Mouse (Mus musculus) midbrain, postnatal 0 days (tissue): ENCODE results near the gene Dusp13. TPM values are rescaled to one million over a fixed set of nuclear protein-coding genes. Genes with fewer than 3 reads are reported as not detected.

Experiments used
- ATAC-seq: fragments of 200-750 bp; cut with Nextera tagmentation; 2 replicates; pipeline ENCODE4 v1.8.0; 2017; ENCODE audit warnings: moderate number of reproducible peaks, mild to moderate bottlenecking, moderate TSS enrichment, moderate library complexity; ENCODE audit not compliant: low FRiP score
- DNase-seq: peaks from one replicate; pipeline ENCODE4 v3.0.0-alpha.2; 2015; ENCODE audit warnings: low spot score
- H3K27ac ChIP-seq: fragments of 300-500 bp; sonication (generic); 2 replicates; pipeline ENCODE4 v1.5.1; 2014; ENCODE audit warnings: low read depth, mild to moderate bottlenecking, low read length, mixed read lengths
- H3K27me3 ChIP-seq: fragments of 300-500 bp; sonication (generic); 2 replicates; pipeline ENCODE4 v1.6.1; 2014; ENCODE audit warnings: low read length, control low read depth, mixed read lengths; ENCODE audit not compliant: insufficient read depth
- H3K36me3 ChIP-seq: fragments of 300-500 bp; sonication (generic); 2 replicates; pipeline ENCODE4 v1.6.1; 2014; ENCODE audit warnings: low read length, control low read depth, mixed read lengths; ENCODE audit not compliant: insufficient read depth
- H3K4me1 ChIP-seq: fragments of 300-500 bp; sonication (generic); 2 replicates; pipeline ENCODE4 v1.6.1; 2014; ENCODE audit warnings: mild to moderate bottlenecking, control low read depth, antibody characterized with exemption, low read length, mixed read lengths; ENCODE audit not compliant: insufficient read depth
- H3K4me2 ChIP-seq: fragments of 300-500 bp; sonication (generic); 2 replicates; pipeline ENCODE4 v1.6.1; 2014; ENCODE audit warnings: low read depth, mild to moderate bottlenecking, low read length, mixed read lengths; ENCODE audit not compliant: poor library complexity, severe bottlenecking
- H3K4me3 ChIP-seq: fragments of 300-500 bp; sonication (generic); 2 replicates; pipeline ENCODE4 v1.5.1; 2014; ENCODE audit warnings: low read depth, mild to moderate bottlenecking, low read length, moderate library complexity
- H3K9ac ChIP-seq: fragments of 300-500 bp; sonication (generic); replicated peaks from 2 replicates; pipeline ENCODE4 v1.6.1; 2014; ENCODE audit warnings: mild to moderate bottlenecking, low read length, moderate library complexity, mixed read lengths; ENCODE audit not compliant: poor library complexity, severe bottlenecking
- H3K9me3 ChIP-seq: fragments of 300-500 bp; sonication (generic); 2 replicates; pipeline ENCODE4 v1.6.1; 2016; ENCODE audit warnings: low read length, control low read depth
- CTCF ChIP-seq: IDR thresholded peaks from 2 replicates; pipeline ENCODE4 v1.5.1; 2016; ENCODE audit warnings: antibody characterized with exemption, mild to moderate bottlenecking
- WGBS: fragments of 180-500 bp; shearing (Covaris S2); extraction: QIAGEN DNeasy Blood & Tissue Kit; methylation state at CpG from one replicate; pipeline ENCODE4 v1.1.7; 2014; 5-methylcytosine and 5-hydroxymethylcytosine counted together
- polyA plus RNA-seq: library from polyadenylated mRNA; unstranded; fragments of >200 nt; fragmentation: Nextera tagmentation; extraction: Ambion mirVana; gene quantifications from 2 replicates; pipeline ENCODE4 v1.2.1, GENCODE M21; 2015
- total RNA-seq: library from RNA; depleted of rRNA; stranded (reverse); fragments of >200 nt; gene quantifications from 2 replicates; pipeline ENCODE4 v1.2.3, GENCODE M21; 2014

The Dusp13 gene
- total and polyA plus RNA-seq, 2 experiments from 2014 or later, result not detected

GRCm38 (mm10) chr14:21750008-21750880, 737 bp downstream of the Dusp13 start, which contains the start of gene Samd8:
Samd8 (plus strand) TSS chr14:21750531.
- DNase-seq (peak; percentile 91), ATAC-seq (peak; percentile 90)
- Histone ChIP-seq H3K4me3 (peak within 1 kb of the TSS; percentile 88), H3K9ac (peak within 1 kb of the TSS; percentile 98), H3K4me2 (peak within 1 kb of the TSS; percentile 61), H3K4me1 (no peaks in the 10 kb centered on the region), H3K27me3 (no peaks in the 10 kb centered on the region), H3K27ac (peak within 1 kb of the TSS; percentile 91), H3K9me3 (no peaks in the 10 kb centered on the region), H3K36me3 (no peaks in the 10 kb centered on the region)
- WGBS, result 7% methylated on average over 50 of the region's 52 CpGs
- TF ChIP-seq CTCF, result no peak

- H3K4me2 ChIP-seq, result no peak overlapping the region
- DNase-seq, result peak; percentile 44
- H3K4me3 ChIP-seq, result no peak overlapping the region
- no peaks in the 10 kb centered on the region for H3K27me3 ChIP-seq
- no peak overlapping the region for H3K27ac ChIP-seq
- H3K9me3 ChIP-seq, result no peaks in the 10 kb centered on the region
- 41% methylated on average over 15 of the region's 15 CpGs for WGBS
- H3K9ac ChIP-seq, result no peak overlapping the region
- ATAC-seq, result no peak
- TF ChIP-seq CTCF, result peak; percentile 68
- H3K36me3 ChIP-seq, result no peaks in the 10 kb centered on the region
- H3K4me1 ChIP-seq, result no peaks in the 10 kb centered on the region
Measured at GRCm38 (mm10) chr14:21748142-21748870, 2.7 kb downstream of the Dusp13 start.

- no peak for ATAC-seq
- no peak for TF ChIP-seq CTCF
- 0 out of 2 replicates have a peak, but pooled peaks cover under 1% of the 10 kb centered on the region for H3K27me3 ChIP-seq
- no peaks in the 10 kb centered on the region for H3K36me3 ChIP-seq
- no peak for DNase-seq
- H3K9me3 ChIP-seq, result no peaks in the 10 kb centered on the region
- H3K27ac ChIP-seq, result no peak overlapping the region
- no peaks in the 10 kb centered on the region for H3K4me1 ChIP-seq
- WGBS, result 74% methylated on average over 14 of the region's 14 CpGs
- no peak overlapping the region for H3K4me3 ChIP-seq
- H3K4me2 ChIP-seq, result no peak overlapping the region
- no peak overlapping the region for H3K9ac ChIP-seq
Measured at GRCm38 (mm10) chr14:21747436-21748141, 3.4 kb downstream of the Dusp13 start.

- Histone ChIP-seq H3K9ac (no peak overlapping the region), H3K27ac (no peak overlapping the region), H3K9me3 (no peaks in the 10 kb centered on the region), H3K36me3 (no peaks in the 10 kb centered on the region), H3K4me3 (no peak overlapping the region), H3K4me2 (no peak overlapping the region), H3K27me3 (0 out of 2 replicates have a peak, but pooled peaks cover 3% of the 10 kb centered on the region), H3K4me1 (no peaks in the 10 kb centered on the region)
- ATAC-seq (no peak), DNase-seq (no peak)
- no peak for TF ChIP-seq CTCF
- 90% methylated on average over 2 of the region's 2 CpGs for WGBS
Measured at GRCm38 (mm10) chr14:21746846-21747245, 4.1 kb downstream of the Dusp13 start.

GRCm38 (mm10) chr14:21746251-21746650, 4.7 kb downstream of the Dusp13 start:
- H3K27me3 ChIP-seq, result 0 out of 2 replicates have a peak, but pooled peaks cover 3% of the 10 kb centered on the region
- 92% methylated on average over 8 of the region's 8 CpGs for WGBS
- H3K9ac ChIP-seq, result no peak overlapping the region
- H3K27ac ChIP-seq, result no peak overlapping the region
- TF ChIP-seq CTCF, result no peak
- H3K36me3 ChIP-seq, result no peaks in the 10 kb centered on the region
- no peak for DNase-seq
- no peak overlapping the region for H3K4me2 ChIP-seq
- no peak overlapping the region for H3K4me3 ChIP-seq
- H3K9me3 ChIP-seq, result no peaks in the 10 kb centered on the region
- no peaks in the 10 kb centered on the region for H3K4me1 ChIP-seq
- no peak for ATAC-seq
